Mouse (Mus musculus): Measurements from ENCODE around the gene C2cd3. TPM values are rescaled to one million over a fixed set of nuclear protein-coding genes. Genes with fewer than 3 reads are reported as not detected.

C2cd3 gene
- polyA plus RNA-seq, 1 experiment from 2014 or later, result 8.7 TPM

DNA sequence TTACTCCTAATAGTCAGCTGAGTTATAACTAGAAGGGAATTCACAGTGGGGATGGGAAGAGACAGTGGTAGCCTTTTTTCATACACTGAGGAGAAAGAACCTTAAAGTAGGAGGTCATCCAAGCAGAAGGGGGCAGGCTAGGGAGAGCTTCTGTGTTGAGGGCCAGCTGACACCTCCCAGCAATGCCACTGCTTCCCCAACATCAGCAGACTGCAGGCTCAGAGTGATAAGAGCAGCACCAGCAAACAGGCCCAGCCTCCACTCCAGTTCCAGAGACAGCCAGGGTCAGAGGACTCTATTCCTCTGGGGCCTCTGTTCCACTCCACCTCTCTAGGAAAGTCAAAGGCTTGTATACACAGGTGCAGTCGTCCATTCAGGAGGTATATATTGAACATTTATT lies 86.1 kb downstream of the C2cd3 start:
- peak overlapping the region; percentile 100 for H3K27ac ChIP-seq (replicated peaks)
- H3K4me1 ChIP-seq (replicated peaks), result peaks cover 59% of the 10 kb centered on the region
- peak overlapping the region; percentile 45 for H3K9ac ChIP-seq
- WGBS (ENCODE audit: insufficient replicate concordance), result 24% methylated on average over 1 of the region's 1 CpGs
- H3K4me2 ChIP-seq, result peak overlapping the region; percentile 39
- ATAC-seq (ENCODE audit: insufficient read depth), result peak; percentile 88
- H3K4me3 ChIP-seq (replicated peaks), result no peak overlapping the region
- peaks cover 66% of the 10 kb centered on the region for H3K36me3 ChIP-seq (replicated peaks)
- no peaks in the 10 kb centered on the region for H3K27me3 ChIP-seq
- no peaks in the 10 kb centered on the region for H3K9me3 ChIP-seq (replicated peaks)

DNA sequence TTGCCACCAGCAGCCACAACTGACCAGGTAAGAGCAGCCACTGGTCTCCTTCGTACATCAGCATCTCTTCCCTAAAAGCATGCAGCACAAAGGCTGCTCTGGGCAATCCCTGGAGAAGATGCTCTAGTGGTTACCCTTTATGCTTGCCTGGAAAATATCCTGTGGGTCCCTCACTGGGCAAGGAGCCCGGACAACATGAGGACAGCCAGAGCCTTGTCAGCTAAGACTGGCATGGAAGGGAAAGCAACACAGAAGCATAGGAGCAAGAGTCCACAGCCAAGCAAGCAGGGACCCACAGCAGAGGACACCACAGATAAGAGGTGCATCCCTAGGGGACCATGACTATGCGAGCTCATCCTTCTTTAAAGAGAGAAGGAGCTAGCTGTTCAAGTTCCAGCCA lies 87.8 kb downstream of the C2cd3 start:
- Histone ChIP-seq H3K9me3 (replicated peaks) (no peaks in the 10 kb centered on the region), H3K4me3 (replicated peaks) (no peak overlapping the region), H3K4me2 (no peak overlapping the region), H3K4me1 (replicated peaks) (peaks cover 76% of the 10 kb centered on the region), H3K36me3 (replicated peaks) (peaks cover 60% of the 10 kb centered on the region), H3K27me3 (no peaks in the 10 kb centered on the region), H3K9ac (no peak overlapping the region), H3K27ac (replicated peaks) (peak overlapping the region; percentile 100)
- WGBS (ENCODE audit: insufficient replicate concordance), result 78% methylated on average over 3 of the region's 3 CpGs
- no peak for ATAC-seq (ENCODE audit: insufficient read depth)

- no peak for ATAC-seq (ENCODE audit: insufficient read depth)
- WGBS (ENCODE audit: insufficient replicate concordance), result 43% methylated on average over 6 of the region's 6 CpGs
- Histone ChIP-seq H3K9me3 (replicated peaks) (no peaks in the 10 kb centered on the region), H3K27me3 (no peaks in the 10 kb centered on the region), H3K4me3 (replicated peaks) (no peak overlapping the region), H3K4me2 (peak overlapping the region; percentile 79; the same call in 1 of the 2 replicates), H3K27ac (replicated peaks) (peak overlapping the region; percentile 100), H3K4me1 (replicated peaks) (peaks cover 93% of the 10 kb centered on the region), H3K36me3 (replicated peaks) (peaks cover 45% of the 10 kb centered on the region), H3K9ac (peak overlapping the region; percentile 1; the same call in 1 of the 2 replicates)
Observed at GRCm38 (mm10) chr7:100461621-100462151, 89.7 kb downstream of the C2cd3 start.

DNA sequence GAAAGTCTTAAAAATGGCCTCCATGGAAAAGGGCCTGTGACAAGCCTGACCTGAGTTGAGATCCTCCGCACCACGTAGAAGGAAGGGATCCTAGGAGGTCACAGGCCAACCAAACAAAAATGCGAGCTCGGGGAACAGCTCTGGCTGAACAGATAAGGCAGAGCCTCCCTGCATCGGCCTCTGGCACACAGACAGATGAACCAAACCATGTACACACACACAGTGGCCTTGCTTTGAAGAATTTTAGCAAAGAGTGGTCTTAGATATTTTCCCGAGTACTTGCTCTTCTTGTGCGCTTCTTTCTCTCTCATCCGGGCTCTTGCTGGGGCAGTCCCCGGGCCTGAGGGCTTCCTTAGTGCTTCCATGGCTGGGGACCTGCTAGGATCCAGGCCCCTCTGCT lies 91.2 kb downstream of the C2cd3 start:
- H3K9me3 ChIP-seq (replicated peaks), result no peaks in the 10 kb centered on the region
- peaks cover 41% of the 10 kb centered on the region for H3K36me3 ChIP-seq (replicated peaks)
- peak; percentile 33 for ATAC-seq (ENCODE audit: insufficient read depth)
- H3K4me2 ChIP-seq, result peak overlapping the region; percentile 79
- peaks cover 96% of the 10 kb centered on the region for H3K4me1 ChIP-seq (replicated peaks)
- peak overlapping the region; percentile 68 for H3K4me3 ChIP-seq (replicated peaks)
- no peaks in the 10 kb centered on the region for H3K27me3 ChIP-seq
- H3K27ac ChIP-seq (replicated peaks), result peak overlapping the region; percentile 100
- 28% methylated on average over 9 of the region's 9 CpGs for WGBS (ENCODE audit: insufficient replicate concordance)
- peak overlapping the region; percentile 84 for H3K9ac ChIP-seq

DNA sequence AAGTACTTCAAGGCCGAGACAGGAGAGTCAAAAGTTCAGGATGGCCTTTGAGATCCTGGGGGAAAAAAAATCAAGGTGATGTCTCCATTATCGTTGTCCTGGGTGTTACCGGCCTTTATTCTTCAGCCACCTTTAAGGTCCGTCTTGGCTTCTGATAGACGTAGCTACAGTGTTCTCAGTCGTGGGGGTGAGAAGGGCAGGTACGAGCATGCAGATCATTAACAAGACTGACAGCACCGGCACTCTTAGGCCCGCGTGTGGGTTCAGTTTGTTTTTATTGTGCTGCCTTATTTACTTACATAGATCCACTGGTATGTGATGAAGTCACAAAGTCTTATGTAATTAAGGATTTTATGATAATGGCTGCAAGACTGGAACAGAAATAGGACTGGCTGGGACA lies 91.7 kb downstream of the C2cd3 start:
- H3K4me2 ChIP-seq, result peak overlapping the region; percentile 79
- no peak for ATAC-seq (ENCODE audit: insufficient read depth)
- H3K9ac ChIP-seq, result peak overlapping the region; percentile 84

GRCm38 (mm10) chr7:100464248-100464647 lies 92.2 kb downstream of the C2cd3 start:
- H3K9me3 ChIP-seq (replicated peaks), result no peaks in the 10 kb centered on the region
- H3K4me3 ChIP-seq (replicated peaks), result peak overlapping the region; percentile 68
- H3K4me1 ChIP-seq (replicated peaks), result peaks cover 96% of the 10 kb centered on the region
- WGBS (ENCODE audit: insufficient replicate concordance), result 97% methylated on average over 7 of the region's 7 CpGs
- H3K27me3 ChIP-seq, result no peaks in the 10 kb centered on the region
- peak overlapping the region; percentile 84 for H3K9ac ChIP-seq
- H3K27ac ChIP-seq (replicated peaks), result peak overlapping the region; percentile 100
- no peak for ATAC-seq (ENCODE audit: insufficient read depth)
- peak overlapping the region; percentile 79 for H3K4me2 ChIP-seq
- peaks cover 48% of the 10 kb centered on the region for H3K36me3 ChIP-seq (replicated peaks)

More for the DNA sequence above, 91.7 kb downstream of the C2cd3 start:
- Histone ChIP-seq H3K36me3 (replicated peaks) (peaks cover 43% of the 10 kb centered on the region), H3K9me3 (replicated peaks) (no peaks in the 10 kb centered on the region), H3K27me3 (no peaks in the 10 kb centered on the region), H3K4me1 (replicated peaks) (peaks cover 96% of the 10 kb centered on the region), H3K4me3 (replicated peaks) (peak overlapping the region; percentile 68), H3K27ac (replicated peaks) (peak overlapping the region; percentile 100)
- WGBS (ENCODE audit: insufficient replicate concordance), result 74% methylated on average over 10 of the region's 10 CpGs

- ATAC-seq (ENCODE audit: insufficient read depth), result no peak
- Histone ChIP-seq H3K27ac (replicated peaks) (peak overlapping the region; percentile 100), H3K27me3 (no peaks in the 10 kb centered on the region), H3K9ac (peak overlapping the region; percentile 84), H3K9me3 (replicated peaks) (no peaks in the 10 kb centered on the region), H3K36me3 (replicated peaks) (peaks cover 47% of the 10 kb centered on the region), H3K4me3 (replicated peaks) (peak overlapping the region; percentile 68), H3K4me1 (replicated peaks) (peaks cover 94% of the 10 kb centered on the region), H3K4me2 (peak overlapping the region; percentile 79)
- 67% methylated on average over 4 of the region's 4 CpGs for WGBS (ENCODE audit: insufficient replicate concordance)
Observed at GRCm38 (mm10) chr7:100465248-100465647, 93.2 kb downstream of the C2cd3 start.

GRCm38 (mm10) chr7:100465656-100466309 lies 93.8 kb downstream of the C2cd3 start:
- 15% methylated on average over 5 of the region's 5 CpGs for WGBS (ENCODE audit: insufficient replicate concordance)
- Histone ChIP-seq H3K36me3 (replicated peaks) (peaks cover 47% of the 10 kb centered on the region), H3K9ac (peak overlapping the region; percentile 84), H3K27ac (replicated peaks) (peak overlapping the region; percentile 100), H3K27me3 (no peaks in the 10 kb centered on the region), H3K4me1 (replicated peaks) (peaks cover 94% of the 10 kb centered on the region), H3K4me3 (replicated peaks) (peak overlapping the region; percentile 68), H3K9me3 (replicated peaks) (no peaks in the 10 kb centered on the region), H3K4me2 (peak overlapping the region; percentile 79)
- ATAC-seq (ENCODE audit: insufficient read depth), result no peak

GRCm38 (mm10) chr7:100466781-100467510 lies 94.9 kb downstream of the C2cd3 start:
- ATAC-seq (ENCODE audit: insufficient read depth), result peak; percentile 95
- WGBS (ENCODE audit: insufficient replicate concordance), result 20% methylated on average over 11 of the region's 11 CpGs
- H3K9me3 ChIP-seq (replicated peaks), result no peaks in the 10 kb centered on the region
- no peaks in the 10 kb centered on the region for H3K27me3 ChIP-seq
- H3K4me2 ChIP-seq, result peak overlapping the region; percentile 79
- H3K27ac ChIP-seq (replicated peaks), result peak overlapping the region; percentile 100
- H3K4me3 ChIP-seq (replicated peaks), result peak overlapping the region; percentile 68
- peak overlapping the region; percentile 84 for H3K9ac ChIP-seq
- H3K36me3 ChIP-seq (replicated peaks), result peaks cover 36% of the 10 kb centered on the region
- peaks cover 86% of the 10 kb centered on the region for H3K4me1 ChIP-seq (replicated peaks)

GRCm38 (mm10) chr7:100468761-100469160 lies 96.7 kb downstream of the C2cd3 start:
- H3K4me3 ChIP-seq (replicated peaks), result no peak overlapping the region
- H3K27me3 ChIP-seq, result no peaks in the 10 kb centered on the region
- ATAC-seq (ENCODE audit: insufficient read depth), result no peak
- peak overlapping the region; percentile 100 for H3K27ac ChIP-seq (replicated peaks)
- 88% methylated on average over 6 of the region's 6 CpGs for WGBS (ENCODE audit: insufficient replicate concordance)
- no peaks in the 10 kb centered on the region for H3K9me3 ChIP-seq (replicated peaks)
- H3K36me3 ChIP-seq (replicated peaks), result peaks cover 29% of the 10 kb centered on the region
- H3K9ac ChIP-seq, result peak overlapping the region; percentile 61; the same call in 1 of the 2 replicates
- peaks cover 69% of the 10 kb centered on the region for H3K4me1 ChIP-seq (replicated peaks)
- H3K4me2 ChIP-seq, result peak overlapping the region; percentile 27

GRCm38 (mm10) chr7:100469502-100469901 lies 97.5 kb downstream of the C2cd3 start:
- 88% methylated on average over 1 of the region's 1 CpGs for WGBS (ENCODE audit: insufficient replicate concordance)
- H3K9me3 ChIP-seq (replicated peaks), result no peaks in the 10 kb centered on the region
- peak overlapping the region; percentile 27 for H3K4me2 ChIP-seq
- H3K36me3 ChIP-seq (replicated peaks), result peaks cover 23% of the 10 kb centered on the region; the same call in 1 of the 2 replicates
- no peaks in the 10 kb centered on the region for H3K27me3 ChIP-seq
- ATAC-seq (ENCODE audit: insufficient read depth), result no peak
- no peak overlapping the region for H3K4me3 ChIP-seq (replicated peaks)
- peak overlapping the region; percentile 100 for H3K27ac ChIP-seq (replicated peaks)
- H3K9ac ChIP-seq, result peak overlapping the region; percentile 9; the same call in 1 of the 2 replicates
- peaks cover 66% of the 10 kb centered on the region for H3K4me1 ChIP-seq (replicated peaks)

Measured in liver, embryonic 15.5 days (tissue).